Mouse (Mus musculus) G1E (cell line): Measurements from ENCODE around the gene Pcca.

Experiments used
- CTCF ChIP-seq: IDR thresholded peaks from 2 replicates; pipeline ENCODE4 v1.5.1; 2012; ENCODE audit warnings: low read depth, low read length, inconsistent platforms, mixed read lengths
- GATA1 ChIP-seq: IDR thresholded peaks from 2 replicates; pipeline ENCODE4 v1.6.1; 2012; ENCODE audit warnings: borderline replicate concordance, low read length, inconsistent platforms, mixed read lengths
- POLR2AphosphoS5 ChIP-seq: IDR thresholded peaks from 2 replicates; pipeline ENCODE4 v1.6.1; 2012; ENCODE audit warnings: low read depth, low read length, inconsistent platforms; ENCODE audit not compliant: insufficient replicate concordance

DNA sequence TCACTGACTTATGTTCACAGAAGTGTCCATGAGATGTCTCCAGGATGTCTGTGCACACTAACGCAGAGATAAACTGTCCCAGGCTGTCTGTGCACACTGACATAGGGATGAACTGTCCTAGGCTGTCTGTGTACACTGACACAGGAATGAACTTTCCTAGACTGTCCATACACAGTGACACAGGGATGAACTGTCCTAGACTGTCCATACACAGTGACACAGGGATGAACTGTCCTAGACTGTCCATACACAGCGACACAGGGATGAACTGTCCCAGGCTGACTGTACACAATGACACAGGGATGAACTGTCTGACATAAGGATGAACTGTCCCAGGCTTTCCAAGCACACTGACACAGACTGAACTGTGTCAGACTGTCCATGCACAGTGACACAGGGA is 291.3 kb downstream of the Pcca start:
- TF ChIP-seq GATA1 (no peak), CTCF (no peak), POLR2AphosphoS5 (no peak)
